In the genomic region with DNA sequence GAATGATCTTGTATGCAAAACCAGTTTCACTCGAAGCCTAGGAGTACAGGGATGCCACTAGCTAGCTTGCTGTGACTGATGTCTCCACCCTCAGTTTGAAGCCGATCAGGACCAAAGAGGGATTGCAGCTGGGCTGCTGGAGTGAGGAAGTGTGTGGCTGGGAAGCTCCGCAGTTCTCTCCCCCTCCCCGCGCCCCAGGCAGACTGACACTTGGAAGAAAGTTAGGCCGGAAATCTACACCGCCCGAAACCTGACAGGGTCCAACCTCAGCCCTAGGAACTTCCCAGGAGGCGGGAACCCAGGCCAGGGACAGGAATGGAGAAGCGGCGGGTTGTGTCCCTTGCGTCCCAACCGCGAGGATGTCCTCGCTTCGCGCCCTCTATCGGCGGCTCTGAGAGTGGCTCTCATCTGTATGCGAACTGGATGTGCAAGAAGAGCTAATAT, we compare ENCODE assay signal across 8 mouse cellular contexts. TPM values are rescaled to one million over a fixed set of nuclear protein-coding genes. Genes with fewer than 3 reads are reported as not detected.
DNase-seq lines count a peak whose midpoint lies in the region; ATAC-seq lines count a peak whose summit lies in the region.

No protein-coding gene starts in this region.

- H3K27ac ChIP-seq in intestine, embryonic 15.5 days, result no peak overlapping the region

- H3K4me3 ChIP-seq in intestine, embryonic 15.5 days (replicated peaks), result peak overlapping the region; percentile 33

- peak; percentile 64 to 75 for DNase-seq in adrenal gland, adult 18-20 months (ENCODE audit: low spot score in 2 of 2)
- peak; percentile 92 for DNase-seq in embryo, embryonic 11 days
- DNase-seq in gastrocnemius, postnatal 4 days (ENCODE audit: low spot score in 2 of 2), result peak; percentile 53 to 82
- peak; percentile 69 to 81 for DNase-seq in left cerebral cortex, postnatal 14 days (ENCODE audit: low spot score in 2 of 2)
- DNase-seq in right cerebral cortex, adult 2 months (ENCODE audit: low spot score in 2 of 2), result peak; percentile 65 to 71
- peak; percentile 51 for DNase-seq in urinary bladder, adult 2 months (ENCODE audit: low spot score)

- H3K4me2 ChIP-seq in intestine, embryonic 15.5 days (replicated peaks), result peak overlapping the region; percentile 72

- intact Hi-C loops in left cerebral cortex, postnatal 14 days (cut with DNase I), result loop anchor here (2.0 kb wide), 1 partner anchor 52 kb away; no protein-coding TSS in a partner anchor

- H3K36me3 ChIP-seq in intestine, embryonic 15.5 days, result no peaks in the 10 kb centered on the region

- 3% methylated on average over 20 of the region's 20 CpGs for WGBS in intestine, embryonic 15.5 days

- no peaks in the 10 kb centered on the region for H3K27me3 ChIP-seq in intestine, embryonic 15.5 days (replicated peaks)

- peak overlapping the region; percentile 37; the same call in 1 of the 2 replicates for H3K9ac ChIP-seq in intestine, embryonic 15.5 days

- H3K9me3 ChIP-seq in intestine, embryonic 15.5 days, result no peaks in the 10 kb centered on the region

- no peaks in the 10 kb centered on the region for H3K4me1 ChIP-seq in intestine, embryonic 15.5 days (replicated peaks)

- peak; percentile 78 for ATAC-seq in intestine, embryonic 15.5 days
- peak; percentile 94 for ATAC-seq in megakaryocyte progenitor cell, adult 5-6 weeks (replicated peaks; ENCODE audit: poor library complexity)

RNA-seq across cellular contexts. Expression of gene Il12b, which starts 1.1 kb away (rescaled TPM):
- total RNA-seq in adrenal gland, adult 18-20 months (2021), result not detected
- not detected for total RNA-seq in gastrocnemius, postnatal 4 days (2021)
- polyA plus RNA-seq in intestine, embryonic 15.5 days (2015; fragmentation: Nextera tagmentation; extraction: Ambion mirVana), result not detected in 2 replicates
- not detected for total RNA-seq in left cerebral cortex, postnatal 14 days (2021)
- total RNA-seq in megakaryocyte progenitor cell, adult 5-6 weeks (2015), result not detected in 2 replicates
- not detected in 2 replicates for total RNA-seq in megakaryocyte progenitor cell, adult 5-6 weeks (2017)
- polyA plus RNA-seq in urinary bladder, adult 2 months (2012; rRNA removed), result 0.09 and 0.11 TPM in 2 replicates
